Mouse (Mus musculus) forebrain, embryonic 10.5 days (tissue): ENCODE measurements at regions not wholly inside any gene's neighbourhood (a gene's known extent, or its start where the extent isn't known, plus 50 kb on each side); places are given as distances from the start of the nearest gene placed in this dataset.

Experiments used
- DNase-seq: peaks from one replicate; pipeline ENCODE4 v3.0.0-alpha.2; 2017; ENCODE audit warnings: low spot score; ENCODE audit errors: extremely low spot score
- H3K27ac ChIP-seq: fragments of 300-500 bp; sonication (generic); 2 replicates; pipeline ENCODE4 v1.5.1; 2016; ENCODE audit warnings: mild to moderate bottlenecking
- H3K27me3 ChIP-seq: fragments of 300-500 bp; sonication (generic); 2 replicates; pipeline ENCODE4 v1.6.1; 2016; ENCODE audit warnings: mild to moderate bottlenecking; ENCODE audit not compliant: poor library complexity, severe bottlenecking
- H3K36me3 ChIP-seq: fragments of 300-500 bp; sonication (generic); replicated peaks from 2 replicates; pipeline ENCODE4 v1.6.1; 2016; ENCODE audit warnings: mild to moderate bottlenecking, moderate library complexity
- H3K4me1 ChIP-seq: fragments of 300-500 bp; sonication (generic); 2 replicates; pipeline ENCODE4 v1.6.1; 2016
- H3K4me3 ChIP-seq: fragments of 300-500 bp; sonication (generic); 2 replicates; pipeline ENCODE4 v1.5.1; 2016; ENCODE audit warnings: mild to moderate bottlenecking, moderate library complexity
- H3K9me3 ChIP-seq: fragments of 300-500 bp; sonication (generic); 2 replicates; pipeline ENCODE4 v1.6.1; 2016; ENCODE audit warnings: mild to moderate bottlenecking, moderate library complexity
- WGBS: fragments of 180-500 bp; shearing (Covaris S2); methylation state at CpG from one replicate; pipeline ENCODE4 v1.1.7; 2016; 5-methylcytosine and 5-hydroxymethylcytosine counted together

GRCm38 (mm10) chr1:184519551-184519950 is 212.9 kb downstream of the Hlx start:
- no peak overlapping the region for H3K4me3 ChIP-seq
- 83% methylated on average over 5 of the region's 5 CpGs for WGBS
- H3K9me3 ChIP-seq = no peaks in the 10 kb centered on the region
- no peaks in the 10 kb centered on the region for H3K36me3 ChIP-seq
- H3K27me3 ChIP-seq = no peaks in the 10 kb centered on the region
- no peak overlapping the region for H3K27ac ChIP-seq
- 0 out of 2 replicates have a peak, but pooled peaks cover 4% of the 10 kb centered on the region for H3K4me1 ChIP-seq
- DNase-seq = no peak

- no peaks in the 10 kb centered on the region; the same call in 1 of the 2 replicates for H3K9me3 ChIP-seq
- no peak overlapping the region for H3K4me3 ChIP-seq
- H3K36me3 ChIP-seq = no peaks in the 10 kb centered on the region
- H3K27ac ChIP-seq = no peak overlapping the region
- DNase-seq = no peak
- H3K4me1 ChIP-seq = no peaks in the 10 kb centered on the region
- WGBS = 84% methylated on average over 4 of the region's 4 CpGs
- no peaks in the 10 kb centered on the region for H3K27me3 ChIP-seq
Measured at GRCm38 (mm10) chr1:184504663-184505062, 227.8 kb downstream of the Hlx start.

- DNase-seq = no peak
- Histone ChIP-seq H3K4me3 (no peak overlapping the region), H3K27ac (no peak overlapping the region), H3K9me3 (no peaks in the 10 kb centered on the region; the same call in 1 of the 2 replicates), H3K36me3 (no peaks in the 10 kb centered on the region), H3K27me3 (no peaks in the 10 kb centered on the region), H3K4me1 (no peaks in the 10 kb centered on the region)
- 89% methylated on average over 4 of the region's 4 CpGs for WGBS
Measured at GRCm38 (mm10) chr1:184503827-184504355, 228.5 kb downstream of the Hlx start.

GRCm38 (mm10) chr1:184500702-184501101 is 231.7 kb downstream of the Hlx start:
- no peak overlapping the region for H3K27ac ChIP-seq
- peaks cover 6% of the 10 kb centered on the region; the same call in 1 of the 2 replicates for H3K9me3 ChIP-seq
- no peak overlapping the region for H3K4me3 ChIP-seq
- no peak for DNase-seq
- H3K4me1 ChIP-seq = no peaks in the 10 kb centered on the region
- WGBS = 85% methylated on average over 5 of the region's 5 CpGs
- no peaks in the 10 kb centered on the region for H3K27me3 ChIP-seq
- no peaks in the 10 kb centered on the region for H3K36me3 ChIP-seq

- Histone ChIP-seq H3K4me1 (no peaks in the 10 kb centered on the region), H3K9me3 (peaks cover 6% of the 10 kb centered on the region; the same call in 1 of the 2 replicates), H3K27me3 (no peaks in the 10 kb centered on the region), H3K4me3 (no peak overlapping the region), H3K27ac (no peak overlapping the region), H3K36me3 (no peaks in the 10 kb centered on the region)
- 94% methylated on average over 11 of the region's 11 CpGs for WGBS
- DNase-seq = no peak
Measured at GRCm38 (mm10) chr1:184498909-184499525, 233.4 kb downstream of the Hlx start.

- Histone ChIP-seq H3K9me3 (peaks cover 6% of the 10 kb centered on the region; the same call in 1 of the 2 replicates), H3K27me3 (no peaks in the 10 kb centered on the region), H3K27ac (no peak overlapping the region), H3K4me1 (no peaks in the 10 kb centered on the region), H3K36me3 (no peaks in the 10 kb centered on the region), H3K4me3 (no peak overlapping the region)
- DNase-seq = no peak
- WGBS = 10% methylated on average over 1 of the region's 1 CpGs
Measured at GRCm38 (mm10) chr1:184497007-184497406, 235.4 kb downstream of the Hlx start.

GRCm38 (mm10) chr1:184493811-184494210 is 238.6 kb downstream of the Hlx start:
- WGBS = 89% methylated on average over 8 of the region's 8 CpGs
- no peaks in the 10 kb centered on the region for H3K4me1 ChIP-seq
- H3K27me3 ChIP-seq = no peaks in the 10 kb centered on the region
- H3K4me3 ChIP-seq = no peak overlapping the region
- no peak overlapping the region for H3K27ac ChIP-seq
- peaks cover 6% of the 10 kb centered on the region; the same call in 1 of the 2 replicates for H3K9me3 ChIP-seq
- H3K36me3 ChIP-seq = no peaks in the 10 kb centered on the region
- no peak for DNase-seq

- Histone ChIP-seq H3K9me3 (no peaks in the 10 kb centered on the region), H3K36me3 (no peaks in the 10 kb centered on the region), H3K4me1 (peaks cover 7% of the 10 kb centered on the region), H3K27me3 (no peaks in the 10 kb centered on the region), H3K4me3 (no peak overlapping the region), H3K27ac (no peak overlapping the region)
- DNase-seq = no peak
- WGBS = 94% methylated on average over 3 of the region's 3 CpGs
Measured at GRCm38 (mm10) chr1:184492115-184492514, 240.3 kb downstream of the Hlx start.

GRCm38 (mm10) chr1:184491252-184491651 is 241.2 kb downstream of the Hlx start:
- Histone ChIP-seq H3K4me1 (peaks cover 7% of the 10 kb centered on the region), H3K27me3 (no peaks in the 10 kb centered on the region), H3K36me3 (no peaks in the 10 kb centered on the region), H3K9me3 (no peaks in the 10 kb centered on the region), H3K4me3 (no peak overlapping the region), H3K27ac (no peak overlapping the region)
- 87% methylated on average over 4 of the region's 4 CpGs for WGBS
- no peak for DNase-seq

GRCm38 (mm10) chr1:184487409-184487808 is 245.0 kb downstream of the Hlx start:
- Histone ChIP-seq H3K4me3 (no peak overlapping the region), H3K27ac (no peak overlapping the region), H3K9me3 (no peaks in the 10 kb centered on the region), H3K27me3 (no peaks in the 10 kb centered on the region), H3K36me3 (no peaks in the 10 kb centered on the region), H3K4me1 (peaks cover 7% of the 10 kb centered on the region)
- WGBS = 48% methylated on average over 6 of the region's 6 CpGs
- no peak for DNase-seq

GRCm38 (mm10) chr1:184484801-184485200 is 247.6 kb downstream of the Hlx start:
- Histone ChIP-seq H3K4me3 (no peak overlapping the region), H3K9me3 (no peaks in the 10 kb centered on the region), H3K27me3 (no peaks in the 10 kb centered on the region), H3K4me1 (peaks cover 7% of the 10 kb centered on the region), H3K36me3 (no peaks in the 10 kb centered on the region), H3K27ac (no peak overlapping the region)
- no peak for DNase-seq
- 84% methylated on average over 8 of the region's 8 CpGs for WGBS

GRCm38 (mm10) chr1:184483371-184483770 is 249.0 kb downstream of the Hlx start:
- no peak for DNase-seq
- Histone ChIP-seq H3K4me1 (peaks cover 7% of the 10 kb centered on the region), H3K9me3 (no peaks in the 10 kb centered on the region), H3K27me3 (no peaks in the 10 kb centered on the region), H3K36me3 (no peaks in the 10 kb centered on the region), H3K27ac (no peak overlapping the region), H3K4me3 (no peak overlapping the region)
- 82% methylated on average over 7 of the region's 7 CpGs for whole genome bisulfite sequencing

- no peaks in the 10 kb centered on the region for H3K4me1 ChIP-seq
- H3K9me3 ChIP-seq = no peaks in the 10 kb centered on the region
- H3K27me3 ChIP-seq = no peaks in the 10 kb centered on the region
- 88% methylated on average over 9 of the region's 9 CpGs for WGBS
- no peak overlapping the region for H3K27ac ChIP-seq
- no peaks in the 10 kb centered on the region for H3K36me3 ChIP-seq
- no peak for DNase-seq
- no peak overlapping the region for H3K4me3 ChIP-seq
Measured at GRCm38 (mm10) chr1:184482026-184482425, 250.4 kb downstream of the Hlx start.
